Mouse (Mus musculus) spleen, adult 2 months (tissue): ENCODE results near the gene Irf3.

Experiments
- CTCF ChIP-seq: fragments of 200-500 bp; IDR thresholded peaks from 2 replicates; pipeline ENCODE4 v1.5.1; 2011; ENCODE audit warnings: mild to moderate bottlenecking, inconsistent platforms; ENCODE audit not compliant: insufficient read depth, insufficient read length, insufficient replicate concordance; ENCODE audit errors: extremely low read depth
- POLR2A ChIP-seq: fragments of 200-500 bp; IDR thresholded peaks from 2 replicates; pipeline ENCODE4 v1.6.1; 2011; ENCODE audit warnings: low read depth, low read length, inconsistent platforms

GRCm38 (mm10) chr7:45020225-45020624 is 22.8 kb downstream of the Irf3 start:
- TF ChIP-seq POLR2A (no peak), CTCF (no peak)
